Mouse (Mus musculus): ENCODE results near the gene Aldh3a1. TPM values are rescaled to one million over a fixed set of nuclear protein-coding genes. Genes with fewer than 3 reads are reported as not detected.

Aldh3a1 gene
- polyA plus RNA-seq (2015; fragmentation: Nextera tagmentation; extraction: Ambion mirVana) = 0.07 and 0.12 TPM in 2 replicates

- no peaks in the 10 kb centered on the region for H3K9me3 ChIP-seq (ENCODE audit: control insufficient read depth, low read length)
- no peaks in the 10 kb centered on the region for H3K27me3 ChIP-seq (replicated peaks; ENCODE audit: control insufficient read depth, insufficient read depth, low read length)
- no peak for ATAC-seq
- H3K4me1 ChIP-seq (ENCODE audit: control insufficient read depth, insufficient read depth, low read length) = no peaks in the 10 kb centered on the region
- H3K27ac ChIP-seq (ENCODE audit: low read length) = no peak within 1 kb of the TSS
- H3K9ac ChIP-seq (ENCODE audit: low read depth, low read length) = no peak within 1 kb of the TSS
- WGBS = 78% methylated on average over 10 of the region's 10 CpGs
- no peaks in the 10 kb centered on the region for H3K36me3 ChIP-seq (ENCODE audit: control insufficient read depth, insufficient read depth, low read length)
- no peak within 1 kb of the TSS for H3K4me3 ChIP-seq (ENCODE audit: low read length)
- H3K4me2 ChIP-seq (ENCODE audit: low read depth, low read length) = no peak within 1 kb of the TSS
Measured at GRCm38 (mm10) chr11:61207487-61208246, at the start of gene Aldh3a1. Gene Aldh3a1, plus strand, starts transcription at chr11:61207537.

- no peak overlapping the region for H3K4me3 ChIP-seq (ENCODE audit: low read length)
- no peak for ATAC-seq
Measured at GRCm38 (mm10) chr11:61158141-61158540, 49.2 kb upstream of the Aldh3a1 start.

GRCm38 (mm10) chr11:61159796-61160732 lies 47.3 kb upstream of the Aldh3a1 start:
- H3K27ac ChIP-seq (ENCODE audit: low read length) = no peak overlapping the region
- H3K9me3 ChIP-seq (ENCODE audit: control insufficient read depth, low read length) = no peaks in the 10 kb centered on the region
- no peak for ATAC-seq
- H3K4me3 ChIP-seq (ENCODE audit: low read length) = no peak overlapping the region
- 77% methylated on average over 11 of the region's 11 CpGs for WGBS
- H3K4me2 ChIP-seq (ENCODE audit: low read depth, low read length) = no peak overlapping the region
- peaks cover 45% of the 10 kb centered on the region for H3K36me3 ChIP-seq (ENCODE audit: control insufficient read depth, insufficient read depth, low read length)
- H3K9ac ChIP-seq (ENCODE audit: low read depth, low read length) = no peak overlapping the region
- no peaks in the 10 kb centered on the region for H3K27me3 ChIP-seq (replicated peaks; ENCODE audit: control insufficient read depth, insufficient read depth, low read length)
- H3K4me1 ChIP-seq (ENCODE audit: control insufficient read depth, insufficient read depth, low read length) = no peaks in the 10 kb centered on the region

More at GRCm38 (mm10) chr11:61158141-61158540, 49.2 kb upstream of the Aldh3a1 start:
- Histone ChIP-seq H3K27me3 (replicated peaks; ENCODE audit: control insufficient read depth, insufficient read depth, low read length) (no peaks in the 10 kb centered on the region), H3K9ac (ENCODE audit: low read depth, low read length) (no peak overlapping the region), H3K4me1 (ENCODE audit: control insufficient read depth, insufficient read depth, low read length) (no peaks in the 10 kb centered on the region), H3K36me3 (ENCODE audit: control insufficient read depth, insufficient read depth, low read length) (peaks cover 52% of the 10 kb centered on the region), H3K4me2 (ENCODE audit: low read depth, low read length) (no peak overlapping the region), H3K27ac (ENCODE audit: low read length) (no peak overlapping the region), H3K9me3 (ENCODE audit: control insufficient read depth, low read length) (no peaks in the 10 kb centered on the region)
- 74% methylated on average over 3 of the region's 3 CpGs for WGBS

GRCm38 (mm10) chr11:61161121-61161520 lies 46.2 kb upstream of the Aldh3a1 start:
- H3K4me1 ChIP-seq (ENCODE audit: control insufficient read depth, insufficient read depth, low read length) = no peaks in the 10 kb centered on the region
- H3K27me3 ChIP-seq (replicated peaks; ENCODE audit: control insufficient read depth, insufficient read depth, low read length) = no peaks in the 10 kb centered on the region
- H3K36me3 ChIP-seq (ENCODE audit: control insufficient read depth, insufficient read depth, low read length) = peaks cover 44% of the 10 kb centered on the region
- H3K27ac ChIP-seq (ENCODE audit: low read length) = no peak overlapping the region
- no peak overlapping the region for H3K4me2 ChIP-seq (ENCODE audit: low read depth, low read length)
- H3K4me3 ChIP-seq (ENCODE audit: low read length) = no peak overlapping the region
- no peak overlapping the region for H3K9ac ChIP-seq (ENCODE audit: low read depth, low read length)
- WGBS = 92% methylated on average over 13 of the region's 13 CpGs
- no peak for ATAC-seq
- no peaks in the 10 kb centered on the region for H3K9me3 ChIP-seq (ENCODE audit: control insufficient read depth, low read length)

- Histone ChIP-seq H3K9ac (ENCODE audit: low read depth, low read length) (no peak overlapping the region), H3K36me3 (ENCODE audit: control insufficient read depth, insufficient read depth, low read length) (peaks cover 46% of the 10 kb centered on the region), H3K27me3 (replicated peaks; ENCODE audit: control insufficient read depth, insufficient read depth, low read length) (no peaks in the 10 kb centered on the region), H3K27ac (ENCODE audit: low read length) (no peak overlapping the region), H3K4me3 (ENCODE audit: low read length) (no peak overlapping the region), H3K4me2 (ENCODE audit: low read depth, low read length) (no peak overlapping the region), H3K4me1 (ENCODE audit: control insufficient read depth, insufficient read depth, low read length) (no peaks in the 10 kb centered on the region), H3K9me3 (ENCODE audit: control insufficient read depth, low read length) (no peaks in the 10 kb centered on the region)
- 95% methylated on average over 14 of the region's 14 CpGs for WGBS
- no peak for ATAC-seq
Measured at GRCm38 (mm10) chr11:61162776-61163175, 44.6 kb upstream of the Aldh3a1 start.

GRCm38 (mm10) chr11:61163341-61163740 lies 44.0 kb upstream of the Aldh3a1 start:
- H3K9me3 ChIP-seq (ENCODE audit: control insufficient read depth, low read length) = no peaks in the 10 kb centered on the region
- H3K9ac ChIP-seq (ENCODE audit: low read depth, low read length) = no peak overlapping the region
- H3K4me1 ChIP-seq (ENCODE audit: control insufficient read depth, insufficient read depth, low read length) = no peaks in the 10 kb centered on the region
- H3K4me3 ChIP-seq (ENCODE audit: low read length) = no peak overlapping the region
- H3K27ac ChIP-seq (ENCODE audit: low read length) = no peak overlapping the region
- no peak overlapping the region for H3K4me2 ChIP-seq (ENCODE audit: low read depth, low read length)
- peaks cover 42% of the 10 kb centered on the region for H3K36me3 ChIP-seq (ENCODE audit: control insufficient read depth, insufficient read depth, low read length)
- ATAC-seq = no peak
- H3K27me3 ChIP-seq (replicated peaks; ENCODE audit: control insufficient read depth, insufficient read depth, low read length) = no peaks in the 10 kb centered on the region
- WGBS = 83% methylated on average over 3 of the region's 3 CpGs

- Histone ChIP-seq H3K27ac (ENCODE audit: low read length) (no peak overlapping the region), H3K9ac (ENCODE audit: low read depth, low read length) (no peak overlapping the region), H3K27me3 (replicated peaks; ENCODE audit: control insufficient read depth, insufficient read depth, low read length) (no peaks in the 10 kb centered on the region), H3K36me3 (ENCODE audit: control insufficient read depth, insufficient read depth, low read length) (peaks cover 42% of the 10 kb centered on the region), H3K4me3 (ENCODE audit: low read length) (no peak overlapping the region), H3K9me3 (ENCODE audit: control insufficient read depth, low read length) (no peaks in the 10 kb centered on the region), H3K4me2 (ENCODE audit: low read depth, low read length) (no peak overlapping the region), H3K4me1 (ENCODE audit: control insufficient read depth, insufficient read depth, low read length) (0 out of 2 replicates have a peak, but pooled peaks cover 4% of the 10 kb centered on the region)
- no peak for ATAC-seq
- 93% methylated on average over 6 of the region's 6 CpGs for WGBS
Measured at GRCm38 (mm10) chr11:61164366-61164765, 43.0 kb upstream of the Aldh3a1 start.

GRCm38 (mm10) chr11:61164881-61165280 lies 42.5 kb upstream of the Aldh3a1 start:
- Histone ChIP-seq H3K27me3 (replicated peaks; ENCODE audit: control insufficient read depth, insufficient read depth, low read length) (no peaks in the 10 kb centered on the region), H3K4me3 (ENCODE audit: low read length) (no peak overlapping the region), H3K4me1 (ENCODE audit: control insufficient read depth, insufficient read depth, low read length) (0 out of 2 replicates have a peak, but pooled peaks cover 4% of the 10 kb centered on the region), H3K4me2 (ENCODE audit: low read depth, low read length) (no peak overlapping the region), H3K36me3 (ENCODE audit: control insufficient read depth, insufficient read depth, low read length) (peaks cover 39% of the 10 kb centered on the region), H3K9me3 (ENCODE audit: control insufficient read depth, low read length) (no peaks in the 10 kb centered on the region), H3K27ac (ENCODE audit: low read length) (no peak overlapping the region), H3K9ac (ENCODE audit: low read depth, low read length) (no peak overlapping the region)
- no peak for ATAC-seq
- 92% methylated on average over 10 of the region's 10 CpGs for WGBS

- ATAC-seq = no peak
- no peak overlapping the region for H3K4me3 ChIP-seq (ENCODE audit: low read length)
- H3K9me3 ChIP-seq (ENCODE audit: control insufficient read depth, low read length) = no peaks in the 10 kb centered on the region
- H3K9ac ChIP-seq (ENCODE audit: low read depth, low read length) = no peak overlapping the region
- no peak overlapping the region for H3K27ac ChIP-seq (ENCODE audit: low read length)
- peaks cover 12% of the 10 kb centered on the region; the same call in 1 of the 2 replicates for H3K36me3 ChIP-seq (ENCODE audit: control insufficient read depth, insufficient read depth, low read length)
- H3K4me2 ChIP-seq (ENCODE audit: low read depth, low read length) = no peak overlapping the region
- H3K4me1 ChIP-seq (ENCODE audit: control insufficient read depth, insufficient read depth, low read length) = peaks cover 12% of the 10 kb centered on the region
- 80% methylated on average over 5 of the region's 5 CpGs for WGBS
- no peaks in the 10 kb centered on the region for H3K27me3 ChIP-seq (replicated peaks; ENCODE audit: control insufficient read depth, insufficient read depth, low read length)
Measured at GRCm38 (mm10) chr11:61170184-61170583, 37.2 kb upstream of the Aldh3a1 start.
